Mouse (Mus musculus) heart, adult 2 months (tissue): ENCODE results near the gene Sh3bgrl3. TPM values are rescaled to one million over a fixed set of nuclear protein-coding genes. Genes with fewer than 3 reads are reported as not detected.

Source experiments
- DNase-seq, 2 experiments: peaks; one replicate each; pipeline ENCODE4 v3.0.0; 2021
- H3K27ac ChIP-seq: fragments of 200-600 bp; 2 replicates; pipeline ENCODE4 v1.8.1; 2022
- H3K27me3 ChIP-seq: fragments of 200-500 bp; 2 replicates; pipeline ENCODE4 v1.6.1; 2012; ENCODE audit warnings: mild to moderate bottlenecking, low read length, inconsistent platforms, mixed read lengths; ENCODE audit not compliant: control insufficient read depth, insufficient read depth
- H3K36me3 ChIP-seq: fragments of 200-500 bp; 2 replicates; pipeline ENCODE4 v1.6.1; 2012; ENCODE audit warnings: low read length, inconsistent platforms; ENCODE audit not compliant: control insufficient read depth, insufficient read depth
- H3K4me1 ChIP-seq: fragments of 200-500 bp; 2 replicates; pipeline ENCODE4 v1.6.1; 2011; ENCODE audit warnings: low read length; ENCODE audit not compliant: control insufficient read depth, insufficient read depth
- H3K4me3 ChIP-seq: fragments of 200-600 bp; 2 replicates; pipeline ENCODE4 v1.8.1; 2022
- H3K79me2 ChIP-seq: fragments of 200-500 bp; replicated peaks from 2 replicates; pipeline ENCODE4 v1.6.1; 2012; ENCODE audit warnings: mild to moderate bottlenecking, inconsistent platforms, low read length, moderate library complexity, mixed read lengths; ENCODE audit not compliant: control insufficient read depth, insufficient read depth
- H3K9ac ChIP-seq: fragments of 200-500 bp; 2 replicates; pipeline ENCODE4 v1.6.1; 2012; ENCODE audit warnings: low read depth, mild to moderate bottlenecking, control low read depth, inconsistent platforms, low read length, mixed read lengths
- CTCF ChIP-seq: fragments of 200-600 bp; IDR thresholded peaks from 2 replicates; pipeline ENCODE4 v1.8.1; 2022; ENCODE audit warnings: antibody characterized with exemption, mild to moderate bottlenecking, moderate library complexity
- EP300 ChIP-seq: fragments of 200-500 bp; IDR thresholded peaks from 2 replicates; pipeline ENCODE4 v1.6.1; 2011; ENCODE audit warnings: low read depth, low read length, control low read depth; ENCODE audit not compliant: insufficient read depth
- POLR2A ChIP-seq: fragments of 200-500 bp; IDR thresholded peaks from 2 replicates; pipeline ENCODE4 v1.6.1; 2011; ENCODE audit warnings: mild to moderate bottlenecking, low read depth, low read length, control low read depth; ENCODE audit not compliant: insufficient read depth
- WGBS: fragments of 180-500 bp; shearing (Covaris S2); methylation state at CpG from one replicate; pipeline ENCODE4 v1.1.7; 2018; 5-methylcytosine and 5-hydroxymethylcytosine counted together
- intact Hi-C: fragments of 180-260 bp; cut with DNase I; formaldehyde crosslinking; loops from one replicate; pipeline ENCODE4 v1.15.1; 2025
- polyA plus RNA-seq: library from polyadenylated mRNA; depleted of rRNA; stranded (reverse); fragments of >200 nt; gene quantifications from 2 replicates; pipeline ENCODE4 v1.2.3, GENCODE M21; 2012
- total RNA-seq, 2 experiments: library from RNA; stranded (reverse); gene quantifications; 2 replicates each; pipeline ENCODE4 v1.2.3; 2021

The Sh3bgrl3 gene
- total and polyA plus RNA-seq, 3 experiments: 34.3 to 139 (median 45.7) TPM

GRCm38 (mm10) chr4:134123147-134123546, 5.4 kb downstream of the Sh3bgrl3 start:
- DNase-seq: no peak
- 94% methylated on average over 6 of the region's 6 CpGs for WGBS
- intact Hi-C loops: loop anchor here (5.0 kb wide), 1 partner anchor 86 kb away; no protein-coding TSS in a partner anchor
- no peak overlapping the region for H3K9ac ChIP-seq
- H3K4me1 ChIP-seq: no peaks in the 10 kb centered on the region
- H3K4me3 ChIP-seq: no peak overlapping the region
- H3K27me3 ChIP-seq: no peaks in the 10 kb centered on the region
- TF ChIP-seq CTCF (no peak), EP300 (no peak), POLR2A (no peak)
- no peak overlapping the region for H3K27ac ChIP-seq
- no peaks in the 10 kb centered on the region for H3K36me3 ChIP-seq
- no peaks in the 10 kb centered on the region for H3K79me2 ChIP-seq

- DNase-seq: peak in 1 of 2 experiments; percentile 36
- Histone ChIP-seq H3K27me3 (no peaks in the 10 kb centered on the region), H3K4me1 (no peaks in the 10 kb centered on the region), H3K79me2 (no peaks in the 10 kb centered on the region), H3K36me3 (no peaks in the 10 kb centered on the region), H3K4me3 (no peak overlapping the region), H3K27ac (no peak overlapping the region), H3K9ac (no peak overlapping the region)
- WGBS: 32% methylated on average over 3 of the region's 3 CpGs
- intact Hi-C loops: loop anchor here (5.0 kb wide), 1 partner anchor 85 kb away; no protein-coding TSS in a partner anchor
- TF ChIP-seq EP300: no peak
- no peak for TF ChIP-seq POLR2A
- TF ChIP-seq CTCF: no peak
These were observed 6.3 kb downstream of the Sh3bgrl3 start for GRCm38 (mm10) chr4:134122281-134122680.

GRCm38 (mm10) chr4:134121571-134121970, 7.0 kb downstream of the Sh3bgrl3 start:
- H3K4me3 ChIP-seq: no peak overlapping the region
- H3K27ac ChIP-seq: no peak overlapping the region
- H3K4me1 ChIP-seq: no peaks in the 10 kb centered on the region
- no peaks in the 10 kb centered on the region for H3K36me3 ChIP-seq
- WGBS: 54% methylated on average over 4 of the region's 4 CpGs
- H3K79me2 ChIP-seq: no peaks in the 10 kb centered on the region
- H3K9ac ChIP-seq: no peak overlapping the region
- DNase-seq: peak in 1 of 2 experiments; percentile 37
- H3K27me3 ChIP-seq: no peaks in the 10 kb centered on the region
- intact Hi-C loops: loop anchor here (5.0 kb wide), 1 partner anchor 84 kb away; no protein-coding TSS in a partner anchor
- TF ChIP-seq EP300 (no peak), POLR2A (no peak), CTCF (no peak)

GRCm38 (mm10) chr4:134120916-134121315, 7.7 kb downstream of the Sh3bgrl3 start:
- Histone ChIP-seq H3K79me2 (no peaks in the 10 kb centered on the region), H3K4me1 (no peaks in the 10 kb centered on the region), H3K27ac (no peak overlapping the region), H3K4me3 (no peak overlapping the region), H3K27me3 (no peaks in the 10 kb centered on the region), H3K9ac (no peak overlapping the region), H3K36me3 (no peaks in the 10 kb centered on the region)
- intact Hi-C loops: loop anchor here (5.0 kb wide), 1 partner anchor 84 kb away; no protein-coding TSS in a partner anchor
- DNase-seq: no peak
- TF ChIP-seq POLR2A (no peak), EP300 (no peak), CTCF (no peak)
- 80% methylated on average over 4 of the region's 4 CpGs for WGBS

GRCm38 (mm10) chr4:134120192-134120805, 8.3 kb downstream of the Sh3bgrl3 start:
- Histone ChIP-seq H3K9ac (no peak overlapping the region), H3K4me1 (no peaks in the 10 kb centered on the region), H3K4me3 (no peak overlapping the region), H3K27ac (no peak overlapping the region), H3K36me3 (no peaks in the 10 kb centered on the region), H3K27me3 (no peaks in the 10 kb centered on the region), H3K79me2 (no peaks in the 10 kb centered on the region)
- DNase-seq: no peak
- 80% methylated on average over 6 of the region's 6 CpGs for WGBS
- intact Hi-C loops: loop anchor here (5.0 kb wide), 1 partner anchor 83 kb away; no protein-coding TSS in a partner anchor
- no peak for TF ChIP-seq EP300
- no peak for TF ChIP-seq CTCF
- no peak for TF ChIP-seq POLR2A

GRCm38 (mm10) chr4:134119644-134120043, 8.9 kb downstream of the Sh3bgrl3 start:
- no peaks in the 10 kb centered on the region for H3K36me3 ChIP-seq
- DNase-seq: no peak
- 78% methylated on average over 9 of the region's 9 CpGs for WGBS
- no peaks in the 10 kb centered on the region for H3K4me1 ChIP-seq
- no peak overlapping the region for H3K27ac ChIP-seq
- H3K4me3 ChIP-seq: no peak overlapping the region
- intact Hi-C loops: loop anchor here (5.0 kb wide), 1 partner anchor 82 kb away; no protein-coding TSS in a partner anchor
- H3K79me2 ChIP-seq: no peaks in the 10 kb centered on the region
- H3K27me3 ChIP-seq: no peaks in the 10 kb centered on the region
- TF ChIP-seq CTCF: peak; percentile 27
- TF ChIP-seq EP300: no peak
- no peak for TF ChIP-seq POLR2A
- no peak overlapping the region for H3K9ac ChIP-seq
